Mouse (Mus musculus): ENCODE measurements around the gene Neu1.

GRCm38 (mm10) chr17:34898160-34898586, 32.9 kb upstream of the Neu1 start, which contains the start of the genes C2 and Ehmt2:
- TF ChIP-seq CTCF (IDR thresholded peaks at IDR 0.05; ENCODE audit: low read depth) (no peak), EP300 (optimal IDR thresholded peaks at IDR 0.05) (no peak)
